Mouse (Mus musculus) lung, adult 2 months (tissue): ENCODE measurements around the gene Asb18.

Experiments
- CTCF ChIP-seq: fragments of 200-500 bp; IDR thresholded peaks from 2 replicates; pipeline ENCODE4 v1.5.1; 2011; ENCODE audit warnings: mild to moderate bottlenecking, low read length, control low read depth; ENCODE audit not compliant: insufficient read depth
- POLR2A ChIP-seq: fragments of 200-500 bp; IDR thresholded peaks from 2 replicates; pipeline ENCODE4 v1.6.1; 2011; ENCODE audit warnings: low read depth, mild to moderate bottlenecking, control low read depth, low read length, borderline replicate concordance; ENCODE audit errors: extremely low read depth

GRCm38 (mm10) chr1:90054991-90055390 lies 40.5 kb upstream of the Asb18 start:
- TF ChIP-seq CTCF (no peak), POLR2A (no peak)
